Mouse (Mus musculus): Measurements from ENCODE around the gene Gm8180.
"Not testable (repeated sequence)": the region's sequence is repeated elsewhere in the genome, so short reads cannot be mapped to it uniquely, and the experiment has no call there.

Gene Gm8180

GRCm38 (mm10) chr14:43784645-43785044, at the start of gene Gm8180:
TSS of gene Gm8180 (minus strand) at chr14:43784745.
- DNase-seq = not testable (repeated sequence)

- DNase-seq = not testable (repeated sequence)
Measured at GRCm38 (mm10) chr14:43830385-43830784, 45.8 kb upstream of the Gm8180 start.

- not testable (repeated sequence) for DNase-seq
Measured at GRCm38 (mm10) chr14:43824176-43824575, 39.6 kb upstream of the Gm8180 start.

- not testable (repeated sequence) for DNase-seq
Measured at GRCm38 (mm10) chr14:43821869-43822268, 37.3 kb upstream of the Gm8180 start.

GRCm38 (mm10) chr14:43812458-43812857, 27.9 kb upstream of the Gm8180 start:
- peak; percentile 28 for DNase-seq

GRCm38 (mm10) chr14:43808142-43808541, 23.6 kb upstream of the Gm8180 start:
- DNase-seq = not testable (repeated sequence)

GRCm38 (mm10) chr14:43804435-43804834, 19.9 kb upstream of the Gm8180 start:
- not testable (repeated sequence) for DNase-seq

- DNase-seq = not testable (repeated sequence)
Measured at GRCm38 (mm10) chr14:43796905-43797470, 12.4 kb upstream of the Gm8180 start.

- no peak for DNase-seq
Measured at GRCm38 (mm10) chr14:43796069-43796904, 11.7 kb upstream of the Gm8180 start.

GRCm38 (mm10) chr14:43793811-43794210, 9.3 kb upstream of the Gm8180 start:
- not testable (repeated sequence) for DNase-seq

GRCm38 (mm10) chr14:43747566-43747965, 37.0 kb downstream of the Gm8180 start, which contains the start of gene Gm6526:
TSS of gene Gm6526 (plus strand) at chr14:43747866.
- not testable (repeated sequence) for DNase-seq
